In genomic region chr5:116212706-116213105, GRCm38 (mm10) we compare ENCODE assay signal across 13 mouse cellular contexts.
DNase-seq lines count a peak whose midpoint lies in the region; ATAC-seq and TF ChIP-seq lines count a peak whose summit lies in the region.
"Had no signal": no experiment of that assay in that cellular context is flagged by ENCODE, and none has a peak within 500 bp of the region (broad histone marks: within the 10 kb centered on the region; RNA-seq: fewer than 3 reads in every experiment).

No protein-coding gene starts in this region.

- DNase-seq in heart, adult 2 months, result no peak
- DNase-seq in heart, adult 9 months (ENCODE audit: low spot score in 2 of 2), result no peak
- no peak for DNase-seq in liver, postnatal 0 days
- DNase-seq in liver, embryonic 11.5 days (ENCODE audit: low spot score), result no peak
- DNase-seq in right cerebral cortex, adult 18-20 months, result no peak
- no peak for DNase-seq in layer of hippocampus, postnatal 14 days (ENCODE audit: low spot score in 2 of 2)
- DNase-seq: adrenal gland, postnatal 36 days; cerebellum, postnatal 25 days; heart, postnatal 14 days had no signal

- H3K4me1 ChIP-seq in heart, adult 2 months (ENCODE audit: control insufficient read depth, insufficient read depth, low read length), result no peaks in the 10 kb centered on the region
- H3K4me1 ChIP-seq in liver, postnatal 0 days (ENCODE audit: insufficient read depth), result no peaks in the 10 kb centered on the region
- H3K4me1 ChIP-seq in liver, embryonic 11.5 days (replicated peaks; ENCODE audit: control insufficient read depth, insufficient read depth, low read length), result no peaks in the 10 kb centered on the region
- peaks cover 36% of the 10 kb centered on the region for H3K4me1 ChIP-seq in E14TG2a.4 (replicated peaks; ENCODE audit: low read depth, low read length)
- H3K4me1 ChIP-seq in bone marrow, adult 2 months (ENCODE audit: control insufficient read depth, insufficient read depth, low read length), result no peaks in the 10 kb centered on the region; the same call in 1 of the 2 replicates

- TF ChIP-seq EP300 in heart, adult 2 months (IDR thresholded peaks at IDR 0.05; ENCODE audit: insufficient read depth, low read depth, low read length), result no peak
- no peak for TF ChIP-seq EP300 in liver, postnatal 0 days (IDR thresholded peaks at IDR 0.05; ENCODE audit: low read depth)

- H3K79me2 ChIP-seq in heart, adult 2 months (replicated peaks; ENCODE audit: control insufficient read depth, insufficient read depth, low read length), result no peaks in the 10 kb centered on the region

- 59% methylated on average over 5 of the region's 5 CpGs for WGBS in heart, adult 2 months
- 61% methylated on average over 5 of the region's 5 CpGs for WGBS in liver, postnatal 0 days (ENCODE audit: insufficient replicate concordance)
- 51% methylated on average over 5 of the region's 5 CpGs for WGBS in liver, embryonic 11.5 days
- WGBS in bone marrow, adult 2 months, result 74% methylated on average over 5 of the region's 5 CpGs

- no peaks in the 10 kb centered on the region for H3K36me3 ChIP-seq in heart, adult 2 months (ENCODE audit: control insufficient read depth, insufficient read depth, low read length)
- no peaks in the 10 kb centered on the region for H3K36me3 ChIP-seq in liver, postnatal 0 days (replicated peaks; ENCODE audit: insufficient read depth, low read length)
- H3K36me3 ChIP-seq in liver, embryonic 11.5 days (ENCODE audit: control insufficient read depth, insufficient read depth, low read length), result no peaks in the 10 kb centered on the region
- H3K36me3 ChIP-seq in E14TG2a.4 (ENCODE audit: insufficient read depth, low read length), result no peaks in the 10 kb centered on the region
- H3K36me3 ChIP-seq: limb, embryonic 10.5 days had no signal

- H3K27ac ChIP-seq in heart, adult 2 months, result no peak overlapping the region
- no peak overlapping the region for H3K27ac ChIP-seq in liver, postnatal 0 days (ENCODE audit: low read depth)
- H3K27ac ChIP-seq in liver, embryonic 11.5 days (ENCODE audit: low read depth, low read length), result no peak overlapping the region
- no peak overlapping the region for H3K27ac ChIP-seq in bone marrow, adult 2 months (ENCODE audit: control insufficient read depth, insufficient read depth, low read depth, low read length, poor library complexity)
- H3K27ac ChIP-seq: limb, embryonic 10.5 days; macrophage had no signal

- TF ChIP-seq POLR2A in heart, adult 2 months (IDR thresholded peaks at IDR 0.05; ENCODE audit: insufficient read depth, low read depth, low read length), result no peak
- no peak for TF ChIP-seq POLR2A in bone marrow, adult 2 months (IDR thresholded peaks at IDR 0.05; ENCODE audit: borderline replicate concordance, control insufficient read depth, low read depth, low read length)

- H3K9me3 ChIP-seq in liver, postnatal 0 days (ENCODE audit: low read length), result no peaks in the 10 kb centered on the region
- H3K9me3 ChIP-seq in liver, embryonic 11.5 days (ENCODE audit: control insufficient read depth, low read length), result no peaks in the 10 kb centered on the region
- H3K9me3 ChIP-seq in E14TG2a.4 (ENCODE audit: low read length), result no peaks in the 10 kb centered on the region
- H3K9me3 ChIP-seq: limb, embryonic 10.5 days had no signal

- no peak for ATAC-seq in liver, postnatal 0 days
- ATAC-seq in liver, embryonic 11.5 days (replicated peaks; ENCODE audit: low FRiP score), result no peak

- H3K4me2 ChIP-seq in liver, postnatal 0 days (ENCODE audit: low read depth, low read length), result no peak overlapping the region
- no peak overlapping the region for H3K4me2 ChIP-seq in liver, embryonic 11.5 days

- intact Hi-C loops in heart, adult 2 months (cut with DNase I), result no loop called here

- no peaks in the 10 kb centered on the region for H3K27me3 ChIP-seq in heart, adult 2 months (ENCODE audit: control insufficient read depth, insufficient read depth, low read length)
- no peaks in the 10 kb centered on the region for H3K27me3 ChIP-seq in liver, postnatal 0 days (ENCODE audit: insufficient read depth, low read length)
- no peaks in the 10 kb centered on the region for H3K27me3 ChIP-seq in liver, embryonic 11.5 days (replicated peaks; ENCODE audit: control insufficient read depth, insufficient read depth, low read length)
- peaks cover 9% of the 10 kb centered on the region for H3K27me3 ChIP-seq in E14TG2a.4 (ENCODE audit: insufficient read depth, low read length)

- H3K9ac ChIP-seq in heart, adult 2 months (ENCODE audit: low read depth, low read length), result no peak overlapping the region
- H3K9ac ChIP-seq in liver, postnatal 0 days (replicated peaks), result no peak overlapping the region
- no peak overlapping the region for H3K9ac ChIP-seq in liver, embryonic 11.5 days (ENCODE audit: low read depth, low read length)

- peak; percentile 58 for TF ChIP-seq CTCF in heart, adult 2 months (IDR thresholded peaks at IDR 0.05)
- TF ChIP-seq CTCF in liver, postnatal 0 days (IDR thresholded peaks at IDR 0.05; ENCODE audit: low read depth), result peak; percentile 54
- TF ChIP-seq CTCF in E14TG2a.4 (conservative IDR thresholded peaks at IDR 0.05; ENCODE audit: low read length), result peak; percentile 96
- TF ChIP-seq CTCF in bone marrow, adult 2 months (IDR thresholded peaks at IDR 0.05; ENCODE audit: control insufficient read depth, insufficient read depth, low read length), result peak; percentile 35; the same call in 1 of the 2 replicates

- H3K4me3 ChIP-seq in heart, adult 2 months, result no peak overlapping the region
- no peak overlapping the region for H3K4me3 ChIP-seq in liver, postnatal 0 days (ENCODE audit: low read depth, low read length)
- no peak overlapping the region for H3K4me3 ChIP-seq in liver, embryonic 11.5 days (ENCODE audit: low read depth, low read length)
- peak overlapping the region; percentile 41 for H3K4me3 ChIP-seq in E14TG2a.4 (replicated peaks; ENCODE audit: low read length)
- no peak overlapping the region for H3K4me3 ChIP-seq in bone marrow, adult 2 months (replicated peaks; ENCODE audit: control insufficient read depth, low read depth, low read length)
- H3K4me3 ChIP-seq: limb, embryonic 10.5 days had no signal

Comparison
In these comparisons a context has a peak if more than half of its experiments do, and no peak if none do; other contexts are left out.
1. CTCF ChIP-seq: peak in every context shown above with its lines; median percentile 96 in E14TG2a.4; 58 in heart, adult 2 months; 54 in liver, postnatal 0 days; 35 in bone marrow, adult 2 months.